Mouse (Mus musculus) layer of hippocampus, adult 11-12 months (tissue): ENCODE measurements around the gene Pigz.
"Not testable (repeated sequence)": the region's sequence is repeated elsewhere in the genome, so short reads cannot be mapped to it uniquely, and the experiment has no call there.

Experiments
- DNase-seq: peaks from one replicate; pipeline ENCODE4 v3.0.0; 2022; ENCODE audit warnings: low spot score

The Pigz gene

GRCm38 (mm10) chr16:31932255-31932654, 1.4 kb upstream of the Pigz start:
- peak; percentile 59 for DNase-seq

GRCm38 (mm10) chr16:31932840-31933697, 582 bp upstream of the Pigz start:
- DNase-seq: peak; percentile 93

DNA sequence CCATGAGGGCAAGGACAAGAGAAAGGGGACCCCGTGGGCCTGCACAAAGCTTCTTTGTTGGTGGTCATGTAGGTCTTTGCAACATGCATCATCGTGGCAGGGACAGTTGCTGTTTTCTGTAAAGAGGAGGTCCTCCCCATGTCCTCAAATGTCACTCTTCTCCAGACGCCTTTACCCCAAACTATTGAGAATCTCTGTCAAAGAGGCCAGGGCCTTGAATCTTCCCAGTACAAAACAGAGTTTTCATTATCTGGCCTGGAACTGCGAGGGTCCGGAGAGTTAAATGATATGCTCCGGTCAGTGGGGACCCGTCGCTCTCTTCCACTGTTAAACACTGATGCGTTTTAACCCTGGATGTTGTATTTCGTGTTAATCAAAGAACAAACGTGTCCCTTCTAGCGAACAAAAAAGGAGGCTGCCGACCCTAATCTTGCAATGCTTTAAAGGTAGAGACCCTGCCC, 929 bp downstream of the Pigz start:
- no peak for DNase-seq

DNA sequence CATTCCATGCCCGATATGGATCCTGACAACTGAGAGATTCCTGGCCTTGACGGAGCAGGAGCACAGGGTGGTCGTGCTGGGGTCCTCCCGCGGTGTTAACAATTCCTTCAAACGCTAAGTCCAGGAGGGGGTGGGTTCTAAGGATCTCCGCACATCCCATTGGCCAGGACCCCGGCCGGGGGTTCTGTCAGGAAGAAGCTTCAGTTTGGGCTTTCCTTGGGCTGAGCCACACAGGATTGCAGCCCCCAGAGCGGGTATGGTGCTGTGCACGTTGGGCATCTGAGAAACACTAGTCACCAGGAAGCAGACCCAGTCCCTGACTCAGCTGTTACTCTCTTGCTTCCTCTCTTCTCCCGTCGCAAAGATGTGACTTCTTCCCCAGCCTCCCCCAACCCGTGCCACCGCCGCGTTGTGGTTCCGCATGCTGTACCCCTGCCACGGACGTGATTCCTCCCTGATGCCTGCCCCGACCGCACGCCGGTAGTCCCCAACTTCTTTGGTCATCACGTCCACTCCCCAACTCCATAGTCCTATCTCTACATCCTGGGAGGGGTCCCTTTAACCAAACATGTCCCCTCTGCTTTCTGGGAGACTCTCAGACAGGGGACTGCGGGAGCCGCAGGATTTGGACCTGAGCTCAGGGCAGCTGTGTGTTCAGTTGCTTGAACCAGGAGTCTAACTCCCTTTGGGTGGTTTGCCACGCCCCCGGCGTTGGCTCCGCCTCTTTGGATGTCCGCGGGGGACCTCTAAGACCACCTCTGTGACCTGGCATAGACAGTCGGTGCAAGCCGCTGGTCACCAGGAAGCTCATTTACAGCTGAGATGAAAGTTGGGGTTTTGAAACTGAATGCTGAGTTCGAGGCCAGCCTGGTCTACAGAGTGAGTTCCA, 1.7 kb downstream of the Pigz start:
- DNase-seq: peak; percentile 50

DNA sequence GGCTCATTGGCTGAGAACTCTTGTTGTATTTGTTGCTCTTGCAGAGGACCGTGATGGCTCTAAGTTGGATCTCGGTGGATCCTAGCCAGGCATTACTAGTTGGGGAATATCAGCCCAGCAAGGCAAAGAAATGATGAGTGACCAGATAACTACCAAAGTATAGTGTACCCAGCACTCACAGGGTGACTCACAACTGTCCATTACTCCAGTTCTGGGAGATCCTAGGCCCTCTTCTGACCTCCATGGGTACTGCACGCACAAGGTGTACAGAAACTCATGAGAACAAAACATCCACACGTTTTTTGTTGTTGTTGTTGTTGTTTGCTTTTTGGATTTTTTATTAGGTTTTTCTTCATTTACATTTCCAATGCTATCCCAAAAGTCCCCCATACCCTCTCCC, 2.9 kb downstream of the Pigz start:
- no peak for DNase-seq

DNA sequence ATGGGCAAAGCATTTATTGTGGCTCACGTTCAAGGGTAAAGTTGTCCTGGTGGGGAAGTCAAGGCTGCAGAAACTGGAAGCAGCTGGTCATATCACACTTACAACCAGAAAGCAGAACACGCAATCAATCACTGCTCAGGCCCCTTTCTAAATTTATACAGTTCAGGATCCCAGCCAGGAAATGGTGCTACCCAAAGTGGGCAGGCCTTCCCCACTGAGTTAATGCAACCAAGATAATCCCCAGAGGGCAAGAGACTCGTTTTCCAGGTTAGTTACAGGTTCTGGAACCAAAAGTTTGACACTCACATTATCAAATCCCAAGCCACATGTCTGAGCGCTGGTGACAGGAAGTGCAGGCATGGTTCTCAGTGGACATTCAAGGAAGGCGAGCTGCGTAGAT, 5.2 kb downstream of the Pigz start:
- DNase-seq: no peak

DNA sequence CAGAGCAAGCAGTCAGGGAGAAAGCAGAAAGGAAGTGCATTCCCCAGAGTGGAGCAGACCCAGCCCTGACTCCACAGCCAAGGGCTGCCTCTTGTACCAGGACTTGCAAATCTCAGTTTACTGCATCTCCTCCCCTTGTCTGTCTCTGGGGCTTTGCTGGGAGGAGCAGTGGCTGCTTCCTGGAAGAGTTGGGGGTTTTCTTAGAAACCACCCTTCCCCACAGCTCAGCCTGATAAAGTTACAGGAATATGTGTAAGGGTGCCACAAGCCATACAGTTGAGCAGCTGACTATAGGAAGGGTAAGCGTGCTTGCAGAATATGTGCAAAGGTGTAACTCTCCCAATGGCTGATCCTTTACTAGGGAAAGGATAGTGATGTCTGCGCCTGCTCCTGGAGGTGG, 6.9 kb downstream of the Pigz start:
- no peak for DNase-seq

- peak; percentile 84 for DNase-seq
Observed at GRCm38 (mm10) chr16:31943980-31944379, 10.3 kb downstream of the Pigz start.

GRCm38 (mm10) chr16:31944698-31945255, 11.1 kb downstream of the Pigz start:
- no peak for DNase-seq

- DNase-seq: no peak
Observed at GRCm38 (mm10) chr16:31945372-31945771, 11.7 kb downstream of the Pigz start.

GRCm38 (mm10) chr16:31945986-31946385, 12.3 kb downstream of the Pigz start:
- DNase-seq: not testable (repeated sequence)

- DNase-seq: no peak
Observed at GRCm38 (mm10) chr16:31947333-31947732, 13.7 kb downstream of the Pigz start.

GRCm38 (mm10) chr16:31947901-31948316, 14.3 kb downstream of the Pigz start:
- DNase-seq: peak; percentile 46

DNA sequence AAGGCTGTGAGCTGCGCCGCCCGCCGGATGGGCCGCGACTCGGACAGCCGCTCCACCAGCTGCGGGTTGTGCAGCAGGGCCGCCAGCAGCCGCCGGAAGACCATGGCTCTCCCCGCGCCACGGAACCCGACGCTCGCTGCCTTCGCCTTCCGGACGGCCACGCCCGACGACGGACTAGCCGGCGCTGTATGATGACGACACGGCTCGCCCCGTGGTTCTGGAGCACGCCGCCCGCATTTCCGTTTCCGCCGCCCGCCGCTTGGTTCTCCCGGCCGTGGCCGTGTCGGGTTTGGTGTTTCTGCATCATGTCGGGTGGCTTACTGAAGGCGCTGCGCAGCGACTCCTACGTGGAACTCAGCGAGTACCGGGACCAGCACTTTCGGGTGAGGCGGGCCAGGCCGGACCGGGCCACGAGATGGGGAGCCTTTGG, 14.7 kb downstream of the Pigz start, which contains the start of the genes 0610012G03Rik and Ncbp2:
0610012G03Rik (minus strand) TSS at position 150 of the 430 bp plus-strand sequence.
Ncbp2 (plus strand) TSS at position 169 of the 430 bp plus-strand sequence.
- DNase-seq: peak; percentile 96

- no peak for DNase-seq
Observed at GRCm38 (mm10) chr16:31963224-31963623, 29.6 kb downstream of the Pigz start.

- no peak for DNase-seq
Observed at GRCm38 (mm10) chr16:31975258-31975657, 41.6 kb downstream of the Pigz start.

DNA sequence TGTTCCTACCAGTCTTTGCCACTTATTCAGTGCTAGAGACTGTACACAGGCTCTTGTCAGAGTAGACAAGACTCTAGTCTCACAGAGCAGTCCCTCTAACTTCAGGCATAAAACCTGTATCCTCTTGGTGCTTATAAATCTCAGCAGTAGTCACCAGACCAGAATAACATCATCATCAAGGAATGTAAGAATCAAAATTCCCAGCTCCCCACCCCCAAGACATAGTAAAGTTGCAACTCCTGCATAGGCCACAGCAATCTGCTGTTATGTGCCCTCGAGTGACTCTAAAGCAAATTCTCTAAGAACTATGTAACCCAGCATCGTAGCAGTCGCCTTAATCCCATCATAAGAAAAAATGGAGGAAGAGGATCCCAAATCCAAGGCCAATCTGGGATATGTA, 45.9 kb downstream of the Pigz start:
- no peak for DNase-seq

DNA sequence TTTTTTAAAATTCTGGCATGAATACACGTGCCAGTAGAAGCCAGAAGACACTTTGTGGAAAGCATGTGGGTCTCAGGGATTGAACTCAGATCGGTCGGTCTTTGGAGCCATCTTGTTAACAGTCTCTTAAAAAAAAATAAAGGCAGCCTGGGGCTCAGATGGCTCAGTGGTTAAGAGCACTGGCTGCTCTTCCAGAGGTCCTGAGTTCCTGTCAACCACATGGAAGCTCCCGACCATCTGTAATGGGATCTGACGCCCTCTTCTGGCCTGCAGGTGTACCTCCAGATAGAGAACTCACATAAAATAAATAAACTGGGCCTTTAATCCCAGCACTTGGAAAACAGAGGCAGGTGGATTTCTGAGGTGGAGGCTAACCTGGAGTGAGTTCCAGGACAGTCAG, 47.3 kb downstream of the Pigz start:
- no peak for DNase-seq

DNA sequence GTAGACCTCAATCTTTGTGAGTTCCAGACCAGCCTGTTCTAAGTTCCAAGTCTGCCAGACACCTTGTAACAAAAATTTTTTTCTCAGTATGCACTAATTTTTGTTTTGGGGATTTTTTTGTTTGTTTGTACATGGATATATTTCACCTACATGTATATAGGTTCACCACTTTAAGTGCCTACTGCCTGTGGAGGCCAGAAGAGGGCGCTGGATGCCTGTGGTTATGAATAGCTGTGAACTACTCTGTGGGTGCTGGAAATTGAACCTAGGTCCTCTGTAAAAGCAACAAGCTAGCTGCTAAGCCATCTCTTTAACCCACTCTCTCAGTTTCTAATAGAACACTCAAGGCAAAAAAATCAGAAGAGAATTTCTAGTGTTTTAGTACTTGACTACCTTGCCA, 58.4 kb downstream of the Pigz start:
- DNase-seq: no peak

DNA sequence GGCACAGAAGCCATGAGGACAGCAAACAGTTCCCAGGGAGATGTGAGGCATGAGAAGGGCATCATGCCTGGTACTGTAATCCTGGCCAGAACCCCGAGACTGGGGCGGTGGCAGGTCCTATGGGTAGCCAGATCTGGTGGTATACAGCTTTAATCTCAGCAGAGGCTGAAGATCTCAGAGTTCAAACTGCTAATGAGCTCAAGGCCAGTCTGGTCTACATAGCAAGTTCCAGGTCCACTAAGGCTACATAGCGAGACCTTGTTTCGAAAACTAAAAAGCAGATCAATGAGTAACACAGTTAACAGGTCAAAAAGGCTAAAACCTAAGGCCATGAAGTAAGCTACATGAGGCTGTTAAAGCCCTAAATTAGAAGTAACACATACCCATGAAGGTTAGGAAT, 59.5 kb downstream of the Pigz start:
- DNase-seq: no peak

GRCm38 (mm10) chr16:31993946-31994345, 60.3 kb downstream of the Pigz start:
- DNase-seq: no peak
